Mouse (Mus musculus) hindbrain, embryonic 12.5 days (tissue): Measurements from ENCODE around the gene Trappc3l. TPM values are rescaled to one million over a fixed set of nuclear protein-coding genes. Genes with fewer than 3 reads are reported as not detected.
A peak's percentile ranks its signal among the peaks of the same experiment; 100 is the strongest.

Source experiments
- ATAC-seq: fragments of 200-750 bp; cut with Nextera tagmentation; 2 replicates; pipeline ENCODE4 v1.8.0; 2017; ENCODE audit warnings: moderate TSS enrichment; ENCODE audit not compliant: low FRiP score
- H3K27ac ChIP-seq: fragments of 300-500 bp; sonication (generic); 2 replicates; pipeline ENCODE4 v1.5.1; 2016; ENCODE audit warnings: mild to moderate bottlenecking
- H3K27me3 ChIP-seq: fragments of 300-500 bp; sonication (generic); 2 replicates; pipeline ENCODE4 v1.6.1; 2016; ENCODE audit warnings: mild to moderate bottlenecking
- H3K36me3 ChIP-seq: fragments of 300-500 bp; sonication (generic); 2 replicates; pipeline ENCODE4 v1.6.1; 2016; ENCODE audit warnings: mild to moderate bottlenecking
- H3K4me1 ChIP-seq: fragments of 300-500 bp; sonication (generic); 2 replicates; pipeline ENCODE4 v1.6.1; 2016
- H3K4me2 ChIP-seq: fragments of 300-500 bp; sonication (generic); replicated peaks from 2 replicates; pipeline ENCODE4 v1.6.1; 2016; ENCODE audit warnings: mild to moderate bottlenecking
- H3K4me3 ChIP-seq: fragments of 300-500 bp; sonication (generic); 2 replicates; pipeline ENCODE4 v1.5.1; 2016; ENCODE audit warnings: mild to moderate bottlenecking
- H3K9ac ChIP-seq: fragments of 300-500 bp; sonication (generic); 2 replicates; pipeline ENCODE4 v1.6.1; 2016; ENCODE audit warnings: mild to moderate bottlenecking, moderate library complexity
- H3K9me3 ChIP-seq: fragments of 300-500 bp; sonication (generic); replicated peaks from 2 replicates; pipeline ENCODE4 v1.6.1; 2016; ENCODE audit warnings: mild to moderate bottlenecking
- WGBS: fragments of 180-500 bp; shearing (Covaris S2); methylation state at CpG from one replicate; pipeline ENCODE4 v1.1.7; 2016; 5-methylcytosine and 5-hydroxymethylcytosine counted together
- polyA plus RNA-seq: library from polyadenylated mRNA; unstranded; fragments of >200 nt; fragmentation: Nextera tagmentation; extraction: Ambion mirVana; gene quantifications from 2 replicates; pipeline ENCODE4 v1.2.1, GENCODE M21; 2016

The Trappc3l gene
- polyA plus RNA-seq, 1 experiment from 2014 or later: not detected

DNA sequence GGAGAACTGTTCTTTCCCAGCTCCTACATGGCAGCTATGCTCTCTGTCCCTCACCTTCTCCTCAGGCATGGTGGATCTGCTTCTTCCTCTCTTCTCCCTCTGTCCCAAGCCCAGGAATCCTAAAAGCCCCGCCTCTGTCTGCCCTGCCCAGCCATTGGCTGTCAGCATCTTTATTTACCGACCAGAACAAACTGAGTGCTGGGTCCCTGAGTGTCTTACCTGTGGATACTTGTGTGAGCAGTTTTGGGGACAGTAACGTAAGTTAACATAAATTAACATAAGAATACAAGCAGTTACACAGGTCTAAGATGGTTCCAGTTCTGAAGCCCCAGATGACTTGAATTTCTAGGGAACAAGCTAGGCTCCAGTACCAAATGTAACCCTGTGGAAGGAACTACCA is 29.2 kb downstream of the Trappc3l start:
- Histone ChIP-seq H3K4me2 (no peak overlapping the region), H3K27me3 (no peaks in the 10 kb centered on the region), H3K9ac (no peak overlapping the region), H3K27ac (no peak overlapping the region), H3K4me3 (no peak overlapping the region), H3K9me3 (no peaks in the 10 kb centered on the region), H3K36me3 (no peaks in the 10 kb centered on the region), H3K4me1 (no peaks in the 10 kb centered on the region)
- WGBS: 51% methylated on average over 3 of the region's 3 CpGs
- no peak for ATAC-seq

DNA sequence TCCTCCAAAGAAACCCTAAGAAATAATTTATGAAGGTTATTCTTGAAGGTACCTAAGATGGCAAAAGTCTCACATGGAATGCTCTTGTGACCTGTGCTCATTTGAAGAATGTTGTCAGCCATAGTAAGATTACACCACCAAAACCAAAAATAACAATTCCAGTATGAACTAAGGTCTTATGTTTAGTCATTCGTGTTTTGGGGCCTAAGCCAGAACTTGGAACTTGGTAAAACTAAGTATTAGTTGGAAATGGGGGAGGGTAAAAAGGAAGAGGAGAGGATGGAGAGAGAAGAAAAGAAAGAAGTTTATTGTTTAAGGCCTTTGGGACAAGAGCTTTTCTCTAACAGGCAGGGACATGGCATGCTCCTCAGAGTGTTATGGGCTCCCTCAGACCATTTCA is 32.2 kb downstream of the Trappc3l start:
- Histone ChIP-seq H3K9me3 (no peaks in the 10 kb centered on the region), H3K27me3 (no peaks in the 10 kb centered on the region), H3K4me2 (no peak overlapping the region), H3K27ac (no peak overlapping the region), H3K4me3 (no peak overlapping the region), H3K9ac (no peak overlapping the region), H3K4me1 (no peaks in the 10 kb centered on the region), H3K36me3 (no peaks in the 10 kb centered on the region)
- no peak for ATAC-seq
- 65% methylated on average over 1 of the region's 1 CpGs for WGBS

DNA sequence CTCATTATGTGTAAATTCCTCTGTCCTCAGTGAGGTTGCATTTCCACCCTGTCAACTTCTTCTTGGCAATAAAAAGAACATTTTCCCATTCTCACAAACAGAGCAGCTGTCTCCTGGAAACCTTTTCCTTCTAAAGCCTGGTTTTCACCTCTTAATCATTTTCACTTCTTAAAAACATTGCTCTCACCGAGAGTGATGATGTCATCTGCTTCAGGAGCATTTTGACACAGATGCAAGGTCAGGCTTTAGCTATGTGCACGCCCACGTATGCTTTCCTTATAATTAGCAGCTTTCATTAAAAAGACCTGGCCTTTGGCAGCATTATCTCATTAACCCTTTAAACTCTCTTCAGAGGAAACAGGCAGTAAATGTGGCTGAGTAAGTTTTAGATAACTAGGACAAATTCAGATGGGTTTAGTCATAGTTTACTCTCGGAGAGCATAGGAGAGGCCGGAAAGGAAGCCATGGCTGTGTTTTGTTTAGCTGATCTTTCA is 33.6 kb downstream of the Trappc3l start:
- 60% methylated on average over 5 of the region's 5 CpGs for WGBS
- no peak for ATAC-seq
- no peaks in the 10 kb centered on the region for H3K4me1 ChIP-seq

GRCm38 (mm10) chr10:34071650-34072049 is 34.3 kb downstream of the Trappc3l start:
- no peaks in the 10 kb centered on the region for H3K36me3 ChIP-seq
- H3K9me3 ChIP-seq: no peaks in the 10 kb centered on the region
- no peak overlapping the region for H3K4me2 ChIP-seq
- H3K9ac ChIP-seq: no peak overlapping the region
- no peak overlapping the region for H3K27ac ChIP-seq
- H3K4me1 ChIP-seq: no peaks in the 10 kb centered on the region
- no peak for ATAC-seq
- H3K27me3 ChIP-seq: no peaks in the 10 kb centered on the region
- no peak overlapping the region for H3K4me3 ChIP-seq
- 69% methylated on average over 2 of the region's 2 CpGs for WGBS

More for the DNA sequence above, 33.6 kb downstream of the Trappc3l start:
- Histone ChIP-seq H3K36me3 (no peaks in the 10 kb centered on the region), H3K27me3 (no peaks in the 10 kb centered on the region), H3K4me3 (no peak overlapping the region), H3K9me3 (no peaks in the 10 kb centered on the region), H3K4me2 (no peak overlapping the region), H3K27ac (no peak overlapping the region), H3K9ac (no peak overlapping the region)

DNA sequence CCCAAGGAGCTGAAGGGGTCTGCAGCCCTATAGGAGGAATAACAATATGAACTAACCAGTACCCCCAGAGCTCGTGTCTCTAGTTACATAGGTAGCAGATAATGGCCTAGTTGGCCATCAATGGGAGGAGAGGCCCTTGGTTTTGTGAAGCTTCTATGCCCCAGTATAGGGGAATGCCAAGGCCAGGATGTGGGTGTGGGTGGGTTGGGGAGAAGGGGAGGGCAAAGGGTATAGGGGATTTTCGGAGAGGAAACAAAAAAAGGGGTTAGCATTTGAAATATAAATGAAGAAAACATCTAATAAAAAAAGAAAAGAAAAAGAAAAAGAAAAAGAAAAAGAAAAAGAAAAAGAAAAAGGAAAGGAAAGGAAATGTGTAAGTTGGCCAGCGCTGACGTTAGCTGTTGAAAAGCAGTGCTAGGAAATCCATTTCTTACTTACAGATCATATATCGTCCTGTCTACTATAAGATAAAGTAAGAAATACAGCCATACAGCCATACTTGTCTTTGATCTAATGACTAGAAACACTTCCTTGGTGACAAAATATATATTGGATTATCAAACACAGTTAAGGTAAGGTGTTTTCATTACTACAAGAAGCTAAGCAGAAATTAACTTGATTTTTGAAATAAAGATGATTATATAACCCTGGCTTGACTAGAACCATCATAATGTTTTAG is 37.3 kb downstream of the Trappc3l start:
- no peaks in the 10 kb centered on the region for H3K4me1 ChIP-seq
- H3K9ac ChIP-seq: no peak overlapping the region
- no peaks in the 10 kb centered on the region for H3K27me3 ChIP-seq
- 82% methylated on average over 5 of the region's 5 CpGs for WGBS
- no peaks in the 10 kb centered on the region for H3K36me3 ChIP-seq
- no peak overlapping the region for H3K27ac ChIP-seq
- H3K9me3 ChIP-seq: no peaks in the 10 kb centered on the region
- no peak overlapping the region for H3K4me3 ChIP-seq
- H3K4me2 ChIP-seq: no peak overlapping the region
- ATAC-seq: no peak

DNA sequence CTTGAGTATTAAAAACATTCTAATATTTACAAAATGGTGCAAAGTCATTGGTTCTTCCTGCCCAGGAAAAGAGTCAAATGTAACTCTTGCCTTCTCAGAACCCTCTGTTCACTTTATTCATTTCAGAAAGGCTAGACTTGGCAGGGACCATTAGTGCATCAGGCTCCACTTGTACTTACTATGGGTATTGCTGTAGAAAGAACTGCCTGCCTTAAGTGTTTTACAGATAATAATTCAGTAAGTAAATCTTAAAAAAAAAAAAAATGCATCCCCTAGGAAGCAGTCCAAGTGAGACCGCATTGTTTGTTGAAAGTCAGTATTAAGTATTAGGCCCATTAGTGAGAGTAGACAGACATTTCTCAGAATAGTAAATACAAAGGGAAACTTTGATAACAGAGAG is 49.1 kb downstream of the Trappc3l start:
- Histone ChIP-seq H3K36me3 (no peaks in the 10 kb centered on the region), H3K4me3 (no peak overlapping the region), H3K9me3 (no peaks in the 10 kb centered on the region), H3K4me2 (no peak overlapping the region), H3K4me1 (no peaks in the 10 kb centered on the region), H3K27ac (no peak overlapping the region), H3K9ac (no peak overlapping the region), H3K27me3 (no peaks in the 10 kb centered on the region)
- ATAC-seq: no peak
- 97% methylated on average over 1 of the region's 1 CpGs for WGBS

DNA sequence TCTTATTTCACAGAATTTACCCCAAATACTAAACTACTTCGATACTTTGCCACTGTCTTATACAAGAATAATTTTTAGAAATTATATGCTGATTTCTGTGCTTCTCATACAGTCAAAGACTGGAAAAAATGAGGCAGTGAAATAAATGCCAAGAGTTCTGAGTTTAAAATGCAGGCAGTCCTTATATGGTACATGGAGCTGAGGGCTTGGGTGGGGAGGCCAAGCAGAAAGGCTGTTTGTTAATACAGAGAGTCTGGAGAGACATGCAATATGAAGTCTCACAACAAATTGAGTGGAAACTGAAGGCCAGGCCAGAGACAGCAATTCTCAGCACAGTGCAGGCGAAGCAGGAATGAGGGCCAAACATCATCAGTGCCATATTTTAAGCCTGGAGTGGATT is 51.1 kb downstream of the Trappc3l start:
- H3K4me2 ChIP-seq: no peak overlapping the region
- WGBS: 88% methylated on average over 2 of the region's 2 CpGs

DNA sequence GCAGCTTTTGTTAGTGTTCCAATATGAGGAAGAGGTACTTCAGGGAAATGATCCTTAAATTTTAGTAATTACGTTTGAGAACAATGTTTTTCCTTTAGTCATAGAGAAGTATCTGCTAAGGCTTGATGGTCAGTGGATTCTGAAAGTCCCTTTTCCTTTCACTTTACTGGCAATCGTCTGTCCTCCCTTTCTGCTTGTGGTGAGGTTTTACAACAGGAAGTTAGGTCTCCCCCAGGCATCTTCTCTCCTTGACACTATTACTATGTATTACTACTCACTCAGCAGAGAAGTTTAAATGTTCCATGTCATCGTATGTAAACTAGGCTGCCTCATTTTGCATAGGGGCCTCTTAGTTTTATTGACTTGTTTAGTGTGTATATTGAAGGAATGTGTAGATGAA is 52.1 kb downstream of the Trappc3l start:
- Histone ChIP-seq H3K4me2 (no peak overlapping the region), H3K36me3 (no peaks in the 10 kb centered on the region), H3K27me3 (no peaks in the 10 kb centered on the region), H3K9ac (no peak overlapping the region), H3K4me3 (no peak overlapping the region), H3K9me3 (no peaks in the 10 kb centered on the region), H3K4me1 (no peaks in the 10 kb centered on the region), H3K27ac (no peak overlapping the region)
- WGBS: 82% methylated on average over 3 of the region's 3 CpGs
- ATAC-seq: no peak

More for the DNA sequence above, 51.1 kb downstream of the Trappc3l start:
- H3K4me1 ChIP-seq: no peaks in the 10 kb centered on the region
- no peaks in the 10 kb centered on the region for H3K9me3 ChIP-seq
- H3K9ac ChIP-seq: no peak overlapping the region
- no peaks in the 10 kb centered on the region for H3K27me3 ChIP-seq
- H3K27ac ChIP-seq: no peak overlapping the region
- no peak for ATAC-seq
- H3K4me3 ChIP-seq: no peak overlapping the region
- no peaks in the 10 kb centered on the region for H3K36me3 ChIP-seq

DNA sequence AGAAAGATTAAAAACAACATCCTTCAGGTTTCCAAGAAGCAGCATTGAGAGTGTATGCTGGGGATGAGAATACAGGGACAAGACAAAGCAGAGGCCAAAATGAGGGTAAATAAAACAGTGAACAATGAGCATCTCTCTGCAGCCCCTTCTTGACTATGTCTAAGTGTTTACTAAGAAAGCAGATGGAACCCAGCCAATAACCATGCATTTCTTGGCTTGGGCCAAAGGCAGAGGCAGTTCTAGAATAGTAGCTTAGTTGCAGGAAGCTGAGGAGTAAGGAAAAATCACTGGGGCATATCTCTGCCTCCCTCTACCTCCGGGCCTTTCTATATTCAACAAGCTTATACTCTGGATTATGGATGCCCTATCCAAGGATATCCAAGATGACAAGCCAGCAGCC is 53.1 kb downstream of the Trappc3l start:
- Histone ChIP-seq H3K9me3 (no peaks in the 10 kb centered on the region), H3K4me1 (no peaks in the 10 kb centered on the region), H3K36me3 (no peaks in the 10 kb centered on the region), H3K4me2 (no peak overlapping the region), H3K9ac (no peak overlapping the region), H3K27me3 (no peaks in the 10 kb centered on the region), H3K4me3 (no peak overlapping the region), H3K27ac (no peak overlapping the region)
- ATAC-seq: no peak
- 88% methylated on average over 1 of the region's 1 CpGs for WGBS

- no peak overlapping the region for H3K4me3 ChIP-seq
- WGBS: 73% methylated on average over 5 of the region's 5 CpGs
- no peak overlapping the region for H3K4me2 ChIP-seq
- H3K27ac ChIP-seq: no peak overlapping the region
- ATAC-seq: no peak
- H3K4me1 ChIP-seq: 0 out of 2 replicates have a peak, but pooled peaks cover 4% of the 10 kb centered on the region
- no peaks in the 10 kb centered on the region for H3K27me3 ChIP-seq
- H3K9ac ChIP-seq: no peak overlapping the region
- no peaks in the 10 kb centered on the region for H3K36me3 ChIP-seq
- H3K9me3 ChIP-seq: no peaks in the 10 kb centered on the region
Measured at GRCm38 (mm10) chr10:34091888-34092287, 54.5 kb downstream of the Trappc3l start.

GRCm38 (mm10) chr10:34095147-34095546 is 57.8 kb downstream of the Trappc3l start:
- WGBS: 68% methylated on average over 2 of the region's 2 CpGs
- no peak overlapping the region for H3K9ac ChIP-seq
- no peak for ATAC-seq

DNA sequence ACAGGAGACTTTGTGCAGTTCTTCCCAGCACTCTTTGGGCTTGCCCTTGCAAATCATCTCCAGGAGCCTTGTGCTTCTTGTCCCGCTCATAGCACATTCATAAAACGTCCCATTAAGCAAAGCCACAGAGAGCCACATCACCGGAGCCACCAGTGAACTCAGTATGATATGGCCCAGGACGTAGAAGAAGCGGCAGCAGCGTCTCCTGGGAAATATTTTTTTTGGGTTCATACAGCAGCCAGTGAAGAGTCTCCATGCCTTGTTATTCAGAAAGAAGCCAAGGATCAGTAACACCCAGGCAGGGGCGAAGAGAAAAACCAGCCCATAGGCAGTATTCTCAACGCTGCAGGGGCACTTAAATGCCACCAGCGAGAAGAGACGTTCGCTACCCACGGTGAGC is 58.6 kb downstream of the Trappc3l start:
- no peak for ATAC-seq
- Histone ChIP-seq H3K27me3 (no peaks in the 10 kb centered on the region), H3K27ac (no peak overlapping the region), H3K9ac (no peak overlapping the region), H3K4me2 (peak overlapping the region; percentile 29), H3K4me1 (0 out of 2 replicates have a peak, but pooled peaks cover 4% of the 10 kb centered on the region), H3K9me3 (no peaks in the 10 kb centered on the region), H3K4me3 (no peak overlapping the region), H3K36me3 (no peaks in the 10 kb centered on the region)
- WGBS: 67% methylated on average over 12 of the region's 12 CpGs

More at GRCm38 (mm10) chr10:34095147-34095546, 57.8 kb downstream of the Trappc3l start:
- Histone ChIP-seq H3K27me3 (no peaks in the 10 kb centered on the region), H3K4me1 (0 out of 2 replicates have a peak, but pooled peaks cover 4% of the 10 kb centered on the region), H3K4me3 (no peak overlapping the region), H3K9me3 (no peaks in the 10 kb centered on the region), H3K36me3 (no peaks in the 10 kb centered on the region), H3K4me2 (no peak overlapping the region), H3K27ac (no peak overlapping the region)

GRCm38 (mm10) chr10:34096418-34096883 is 59.1 kb downstream of the Trappc3l start, which contains the start of gene Calhm5:
TSS of gene Calhm5 (minus strand) at chr10:34096519.
- H3K27me3 ChIP-seq: no peaks in the 10 kb centered on the region
- H3K27ac ChIP-seq: no peak within 1 kb of the TSS
- H3K36me3 ChIP-seq: no peaks in the 10 kb centered on the region
- 27% methylated on average over 9 of the region's 9 CpGs for WGBS
- no peaks in the 10 kb centered on the region for H3K9me3 ChIP-seq
- 0 out of 2 replicates have a peak, but pooled peaks cover 4% of the 10 kb centered on the region for H3K4me1 ChIP-seq
- no peak within 1 kb of the TSS for H3K9ac ChIP-seq
- H3K4me3 ChIP-seq: no peak within 1 kb of the TSS; the same call in 1 of the 2 replicates
- no peak for ATAC-seq
- peak within 1 kb of the TSS; percentile 29 for H3K4me2 ChIP-seq
